Mouse (Mus musculus) MEL (cell line): ENCODE results near the gene Mid2. TPM values are rescaled to one million over a fixed set of nuclear protein-coding genes. Genes with fewer than 3 reads are reported as not detected.

ENCODE experiments used
- DNase-seq: peaks from one replicate; pipeline ENCODE4 v3.0.0; 2011; ENCODE audit warnings: low read depth, low spot score
- H3K27ac ChIP-seq: 2 replicates; pipeline ENCODE4 v1.5.1; 2012; ENCODE audit warnings: low read depth, mild to moderate bottlenecking, control low read depth, low read length, moderate library complexity; ENCODE audit not compliant: control insufficient read depth
- H3K27me3 ChIP-seq, 2 experiments: fragments of 150-350 bp in 1 of 2; sonication (generic) in 1 of 2; 2 replicates each; pipeline ENCODE4 v1.6.1; 2012; ENCODE audit warnings: low read length in 2 of 2, mild to moderate bottlenecking in 2 of 2, improper control_type of control experiment in 1 of 2, moderate library complexity in 1 of 2; ENCODE audit not compliant: insufficient read depth in 2 of 2, control insufficient read depth in 1 of 2
- H3K36me3 ChIP-seq, 2 experiments: 2 replicates each; pipeline ENCODE4 v1.6.1; 2012 to 2014; ENCODE audit warnings: low read length in 2 of 2, improper control_type of control experiment in 1 of 2, inconsistent platforms in 1 of 2, mild to moderate bottlenecking in 1 of 2; ENCODE audit not compliant: insufficient read depth in 2 of 2, control insufficient read depth in 1 of 2
- H3K4me1 ChIP-seq, 2 experiments: fragments of 150-350 bp in 1 of 2; sonication (generic) in 1 of 2; 2 replicates each; pipeline ENCODE4 v1.6.1; 2012; ENCODE audit warnings: low read length in 2 of 2, improper control_type of control experiment in 1 of 2, mild to moderate bottlenecking in 1 of 2; ENCODE audit not compliant: insufficient read depth in 2 of 2, control insufficient read depth in 1 of 2
- H3K4me3 ChIP-seq, 2 experiments: fragments of 150-350 bp in 1 of 2; sonication (generic) in 1 of 2; 2 replicates each; pipeline ENCODE4 v1.5.1; 2012; ENCODE audit warnings: low read depth in 2 of 2, low read length in 2 of 2, mild to moderate bottlenecking in 2 of 2, moderate library complexity in 2 of 2, control low read depth in 1 of 2, improper control_type of control experiment in 1 of 2; ENCODE audit not compliant: control insufficient read depth in 1 of 2, insufficient read depth in 1 of 2
- H3K79me2 ChIP-seq: 2 replicates; pipeline ENCODE4 v1.6.1; 2012; ENCODE audit warnings: mild to moderate bottlenecking, low read length, moderate library complexity; ENCODE audit not compliant: control insufficient read depth, poor library complexity, insufficient read depth
- H3K9ac ChIP-seq: 2 replicates; pipeline ENCODE4 v1.6.1; 2012; ENCODE audit warnings: low read depth, mild to moderate bottlenecking, control low read depth, low read length, moderate library complexity; ENCODE audit not compliant: control insufficient read depth, poor library complexity, severe bottlenecking
- H3K9me3 ChIP-seq: fragments of 150-350 bp; sonication (generic); replicated peaks from 2 replicates; pipeline ENCODE4 v1.6.1; 2012; ENCODE audit warnings: mild to moderate bottlenecking, low read length, improper control_type of control experiment, moderate library complexity; ENCODE audit not compliant: insufficient read depth
- CHD1 ChIP-seq: IDR thresholded peaks from 2 replicates; pipeline ENCODE4 v1.6.1; 2012; ENCODE audit warnings: low read depth, mild to moderate bottlenecking, inconsistent platforms, low read length, improper control_type of control experiment
- CHD2 ChIP-seq: IDR thresholded peaks from 2 replicates; pipeline ENCODE4 v1.6.1; 2011; ENCODE audit warnings: low read length, improper control_type of control experiment
- CTCF ChIP-seq, 3 experiments: IDR thresholded peaks in 2 of 3; conservative IDR thresholded peaks in 1 of 3; 2 replicates each; pipeline ENCODE4 v1.5.1; 2011 to 2012; ENCODE audit warnings: low read length in 3 of 3, low read depth in 2 of 3, mild to moderate bottlenecking in 2 of 3, improper control_type of control experiment in 1 of 3, inconsistent platforms in 1 of 3, mixed read lengths in 1 of 3, moderate library complexity in 1 of 3; ENCODE audit not compliant: control insufficient read depth in 1 of 3, insufficient read depth in 1 of 3, poor library complexity in 1 of 3, severe bottlenecking in 1 of 3
- E2F4 ChIP-seq: IDR thresholded peaks from 2 replicates; pipeline ENCODE4 v1.6.1; 2011; ENCODE audit warnings: low read depth, low read length, improper control_type of control experiment, borderline replicate concordance
- ETS1 ChIP-seq: IDR thresholded peaks from 2 replicates; pipeline ENCODE4 v1.6.1; 2012; ENCODE audit warnings: low read depth, mild to moderate bottlenecking, inconsistent platforms, low read length, improper control_type of control experiment, moderate library complexity
- GABPA ChIP-seq: IDR thresholded peaks from 2 replicates; pipeline ENCODE4 v1.6.1; 2012; ENCODE audit warnings: low read depth, mild to moderate bottlenecking, inconsistent platforms, low read length, improper control_type of control experiment, moderate library complexity
- JUND ChIP-seq: IDR thresholded peaks from 2 replicates; pipeline ENCODE4 v1.6.1; 2011; ENCODE audit warnings: low read depth, mild to moderate bottlenecking, improper control_type of control experiment, low read length
- MAZ ChIP-seq: IDR thresholded peaks from 2 replicates; pipeline ENCODE4 v1.6.1; 2012; ENCODE audit warnings: low read depth, mild to moderate bottlenecking, inconsistent platforms, low read length, improper control_type of control experiment
- MYB ChIP-seq: IDR thresholded peaks from 2 replicates; pipeline ENCODE4 v1.6.1; 2011; ENCODE audit warnings: mild to moderate bottlenecking, low read depth, low read length, improper control_type of control experiment
- NELFE ChIP-seq: IDR thresholded peaks from 2 replicates; pipeline ENCODE4 v1.6.1; 2011; ENCODE audit warnings: low read depth, low read length, improper control_type of control experiment
- NRF1 ChIP-seq: IDR thresholded peaks from 2 replicates; pipeline ENCODE4 v1.6.1; 2014; ENCODE audit warnings: low read depth, mild to moderate bottlenecking, inconsistent platforms, low read length, improper control_type of control experiment, moderate library complexity; ENCODE audit not compliant: poor library complexity, insufficient read depth, severe bottlenecking
- POLR2A ChIP-seq, 2 experiments: IDR thresholded peaks; 2 replicates each; pipeline ENCODE4 v1.6.1; 2011 to 2012; ENCODE audit warnings: low read length in 2 of 2, mild to moderate bottlenecking in 2 of 2, control low read depth in 1 of 2, improper control_type of control experiment in 1 of 2, low read depth in 1 of 2, moderate library complexity in 1 of 2; ENCODE audit not compliant: control insufficient read depth in 1 of 2, insufficient read depth in 1 of 2, poor library complexity in 1 of 2
- RCOR1 ChIP-seq: IDR thresholded peaks from 2 replicates; pipeline ENCODE4 v1.6.1; 2012; ENCODE audit warnings: low read depth, mild to moderate bottlenecking, inconsistent platforms, low read length, improper control_type of control experiment
- SMC3 ChIP-seq: IDR thresholded peaks from 2 replicates; pipeline ENCODE4 v1.6.1; 2011; ENCODE audit warnings: low read depth, low read length, improper control_type of control experiment
- USF2 ChIP-seq, 2 experiments: IDR thresholded peaks; 2 replicates each; pipeline ENCODE4 v1.6.1; 2011 to 2012; ENCODE audit warnings: improper control_type of control experiment in 2 of 2, low read length in 2 of 2, borderline replicate concordance in 1 of 2, inconsistent platforms in 1 of 2, low read depth in 1 of 2, mild to moderate bottlenecking in 1 of 2; ENCODE audit not compliant: insufficient read depth in 1 of 2
- ZKSCAN1 ChIP-seq: IDR thresholded peaks from 2 replicates; pipeline ENCODE4 v1.6.1; 2012; ENCODE audit warnings: low read depth, mild to moderate bottlenecking, inconsistent platforms, low read length, improper control_type of control experiment, moderate library complexity
- ZMIZ1 ChIP-seq: IDR thresholded peaks from 2 replicates; pipeline ENCODE4 v1.6.1; 2012; ENCODE audit warnings: low read depth, mild to moderate bottlenecking, inconsistent platforms, low read length, improper control_type of control experiment, moderate library complexity
- ZNF384 ChIP-seq: IDR thresholded peaks from 2 replicates; pipeline ENCODE4 v1.6.1; 2012; ENCODE audit warnings: low read depth, mild to moderate bottlenecking, inconsistent platforms, low read length, improper control_type of control experiment
- polyA plus RNA-seq, 2 experiments: library from polyadenylated mRNA; stranded (reverse) in 1 of 2; unstranded in 1 of 2; fragments of >175 nt in 1 of 2; fragments of >200 nt in 1 of 2; gene quantifications; 2 replicates each; pipeline versions ENCODE4 v1.2.1 to v1.2.4; 2012; ENCODE audit warnings: low replicate concordance in 2 of 2, low read depth in 1 of 2; ENCODE audit not compliant: insufficient read length in 2 of 2, insufficient read depth in 1 of 2, missing spikeins in 1 of 2
- total RNA-seq: library from RNA; depleted of rRNA; stranded (reverse); fragments of 300-350 nt; gene quantifications from 2 replicates; pipeline ENCODE4 v1.2.3, GENCODE M21; 2012; rRNA removed

Gene Mid2
- total and polyA plus RNA-seq, 3 experiments: not detected

- no peak for DNase-seq
- TF ChIP-seq CHD1 (no peak), POLR2A (IDR thresholded peaks at IDR 0.05; ENCODE audit: control insufficient read depth in 1 of 2, insufficient read depth in 1 of 2, low read depth in 1 of 2, low read length in 2 of 2, poor library complexity in 1 of 2) (no peak), E2F4 (no peak), RCOR1 (no peak), JUND (no peak), ZKSCAN1 (no peak), USF2 (IDR thresholded peaks at IDR 0.05; ENCODE audit: borderline replicate concordance in 1 of 2, insufficient read depth in 1 of 2, low read depth in 1 of 2, low read length in 2 of 2) (no peak), NRF1 (no peak), MAZ (no peak), GABPA (no peak), MYB (no peak), ZNF384 (no peak), ZMIZ1 (no peak), NELFE (no peak), CHD2 (no peak), ETS1 (no peak), CTCF (IDR thresholded peaks at IDR 0.05 in 2 of 3, conservative IDR thresholded peaks at IDR 0.05 in 1 of 3; ENCODE audit: control insufficient read depth in 1 of 3, insufficient read depth in 1 of 3, low read depth in 2 of 3, low read length in 3 of 3, poor library complexity in 1 of 3, severe bottlenecking in 1 of 3) (no peak)
These were observed 140.9 kb downstream of the Mid2 start for GRCm38 (mm10) chrX:140805340-140805739.

GRCm38 (mm10) chrX:140813312-140814006 lies 149.1 kb downstream of the Mid2 start, which contains the start of gene Tex13b:
TSS of gene Tex13b (minus strand) at chrX:140813433.
- peaks cover 2 to 7% of the 10 kb centered on the region in 2 experiments; a peak in 3 of 4 replicates for H3K27me3 ChIP-seq
- no peaks in the 10 kb centered on the region for H3K4me1 ChIP-seq
- TF ChIP-seq SMC3: no peak
- TF ChIP-seq, all 39 proteins: peak for 0
- Histone ChIP-seq H3K36me3 (no peaks in the 10 kb centered on the region), H3K79me2 (no peaks in the 10 kb centered on the region), H3K4me3 (no peak within 1 kb of the TSS), H3K27ac (no peak within 1 kb of the TSS), H3K9me3 (no peaks in the 10 kb centered on the region), H3K9ac (no peak within 1 kb of the TSS)
- no peak for DNase-seq

More at GRCm38 (mm10) chrX:140805340-140805739, 140.9 kb downstream of the Mid2 start:
- Histone ChIP-seq H3K9ac (no peak overlapping the region), H3K27me3 (peaks cover 0 to 5% of the 10 kb centered on the region in 2 experiments; a peak in 3 of 4 replicates), H3K9me3 (no peaks in the 10 kb centered on the region), H3K4me3 (no peak overlapping the region), H3K36me3 (no peaks in the 10 kb centered on the region), H3K79me2 (no peaks in the 10 kb centered on the region), H3K4me1 (no peaks in the 10 kb centered on the region), H3K27ac (no peak overlapping the region)

Other genes starting within 250 kb of the Mid2 start
- 110 and 113 TPM in 2 replicates for gene Prps1, start 208.0 kb upstream of the Mid2 start, total RNA-seq
- 100 to 1,000 TPM in 1 of 2 experiments, not detected in 1; 172 TPM for gene Prps1, start 208.0 kb upstream of the Mid2 start, polyA plus RNA-seq
- gene Tsc22d3, start 63.9 kb upstream of the Mid2 start, total RNA-seq: 29.5 and 35.9 TPM in 2 replicates
- gene Tsc22d3, start 63.9 kb upstream of the Mid2 start, polyA plus RNA-seq: 10 to 100 TPM in 1 of 2 experiments, not detected in 1; 32.7 TPM
- gene Tex13b, start 148.8 kb downstream of the Mid2 start, total RNA-seq: not detected in 2 replicates
- not detected for gene Tex13b, start 148.8 kb downstream of the Mid2 start, polyA plus RNA-seq
- not detected in 2 replicates for gene Vsig1, start 243.0 kb downstream of the Mid2 start, total RNA-seq
- not detected for gene Vsig1, start 243.0 kb downstream of the Mid2 start, polyA plus RNA-seq